Mouse (Mus musculus) kidney, adult 2 months (tissue): Measurements from ENCODE around the gene Smdt1.
A peak's percentile ranks its signal among the peaks of the same experiment; 100 is the strongest.

Experiments
- CTCF ChIP-seq: fragments of 200-500 bp; conservative IDR thresholded peaks from 2 replicates; pipeline ENCODE4 v1.5.1; 2011; ENCODE audit warnings: low read depth, mild to moderate bottlenecking, control low read depth, low read length, moderate library complexity, mixed read lengths; ENCODE audit not compliant: insufficient read depth, insufficient read length
- POLR2A ChIP-seq: fragments of 200-500 bp; IDR thresholded peaks from one replicate; pipeline ENCODE4 v1.6.1; 2011; ENCODE audit warnings: low read depth, low read length, control low read depth

- TF ChIP-seq CTCF (peak; percentile 51), POLR2A (no peak)
Observed at GRCm38 (mm10) chr15:82294059-82294458, 44.7 kb upstream of the Smdt1 start.
